Mouse (Mus musculus) effector memory CD4-positive, alpha-beta T cell, adult 5 months (primary cell): ENCODE data around the gene Serpinb1a. TPM values are rescaled to one million over a fixed set of nuclear protein-coding genes. Genes with fewer than 3 reads are reported as not detected.

Experiments used
- polyA plus RNA-seq: library from polyadenylated mRNA; unstranded; fragments of 100-300 nt; shearing (Covaris generic); gene quantifications from one replicate; pipeline ENCODE4 v1.2.1, GENCODE M21; 2017

Serpinb1a gene
- 20.0 TPM for polyA plus RNA-seq

GRCm38 (mm10) chr13:32850668-32851404, at the start of gene Serpinb1a:
Serpinb1a (minus strand) TSS chr13:32851185.

GRCm38 (mm10) chr13:32898111-32898510, 47.1 kb upstream of the Serpinb1a start, which contains the start of gene Serpinb1c:
Serpinb1c (minus strand) TSS chr13:32898211.

GRCm38 (mm10) chr13:32802259-32803081, 48.5 kb downstream of the Serpinb1a start, which contains the start of gene D930007J09Rik:
D930007J09Rik (minus strand) TSS chr13:32802849.

GRCm38 (mm10) chr13:32801693-32802221, 49.2 kb downstream of the Serpinb1a start, which contains the start of gene Wrnip1:
Wrnip1 (plus strand) TSS chr13:32802038.

Other genes starting within 250 kb of the Serpinb1a start
- gene Mylk4, start 67.2 kb downstream of the Serpinb1a start, polyA plus RNA-seq = not detected
- gene Wrnip1, start 49.1 kb downstream of the Serpinb1a start, polyA plus RNA-seq = 66.9 TPM
- not detected for gene D930007J09Rik, start 48.3 kb downstream of the Serpinb1a start, polyA plus RNA-seq
- gene Serpinb1c, start 47.0 kb upstream of the Serpinb1a start, polyA plus RNA-seq = not detected
- 70.7 TPM for gene Serpinb6b, start 114.0 kb upstream of the Serpinb1a start, polyA plus RNA-seq
- gene Serpinb9, start 152.1 kb upstream of the Serpinb1a start, polyA plus RNA-seq = 145 TPM
- 0.21 TPM for gene Serpinb9b, start 176.2 kb upstream of the Serpinb1a start, polyA plus RNA-seq
- gene Serpinb1b, start 227.4 kb upstream of the Serpinb1a start, polyA plus RNA-seq = 1.3 TPM